Mouse (Mus musculus): Measurements from ENCODE around the gene Cope. TPM values are rescaled to one million over a fixed set of nuclear protein-coding genes. Genes with fewer than 3 reads are reported as not detected.
A peak's percentile ranks its signal among the peaks of the same experiment; 100 is the strongest.

Cope gene
- 100 to 1,000 TPM; 160 to 173 TPM for total RNA-seq (2021)

DNA sequence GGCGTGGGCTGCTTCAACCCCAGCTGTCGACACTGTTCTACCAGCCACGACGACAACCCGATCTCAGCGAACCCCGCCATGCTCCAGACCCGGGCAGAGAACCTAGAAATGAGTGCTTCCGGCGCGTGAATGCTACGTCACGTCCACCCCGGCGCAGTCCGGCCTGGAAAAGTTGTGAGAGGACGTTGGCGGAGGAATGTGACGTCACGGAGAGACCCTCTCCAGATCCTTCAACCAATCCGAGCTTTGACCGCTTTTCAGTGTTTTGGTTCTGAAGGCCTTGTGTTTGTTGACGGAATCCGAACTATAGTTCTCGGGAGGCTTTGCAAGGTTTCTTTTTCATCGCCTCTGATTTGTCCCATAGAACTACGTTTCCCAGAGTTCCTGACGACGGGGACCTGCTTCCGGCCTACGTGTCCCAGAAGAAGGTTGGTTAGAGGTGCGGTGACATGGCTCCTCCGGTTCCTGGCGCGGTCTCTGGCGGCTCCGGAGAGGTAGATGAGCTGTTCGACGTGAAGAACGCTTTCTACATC lies at the start of gene Cope, which contains the start of gene Ddx49:
TSS of gene Cope (plus strand) at position 161 of the 533 bp plus-strand sequence.
TSS of gene Ddx49 (minus strand) at position 132 of the 533 bp plus-strand sequence.
- intact Hi-C loops (cut with DNase I), result no loop called here
- peak; percentile 96 to 97 for DNase-seq

DNA sequence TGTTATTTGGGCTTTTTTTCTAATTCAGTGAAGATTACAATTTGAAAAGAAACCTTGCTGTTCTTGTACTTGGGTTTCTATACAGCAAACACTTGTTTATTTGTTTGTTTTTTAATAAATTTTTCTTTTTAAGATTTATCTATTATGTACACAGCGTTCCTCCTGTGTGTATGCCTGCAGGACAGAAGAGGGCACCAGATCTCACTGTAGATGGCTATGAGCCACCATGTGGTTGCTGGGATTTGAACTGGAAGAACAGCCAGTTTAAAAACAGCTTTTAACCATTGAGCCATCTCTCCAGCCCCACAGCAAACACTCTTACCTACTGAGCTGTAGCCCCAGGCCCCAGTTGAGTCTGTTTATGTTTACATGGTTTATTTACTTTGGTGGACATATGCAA lies 47.7 kb upstream of the Cope start:
- no peak for DNase-seq
- intact Hi-C loops (cut with DNase I), result no loop called here

DNA sequence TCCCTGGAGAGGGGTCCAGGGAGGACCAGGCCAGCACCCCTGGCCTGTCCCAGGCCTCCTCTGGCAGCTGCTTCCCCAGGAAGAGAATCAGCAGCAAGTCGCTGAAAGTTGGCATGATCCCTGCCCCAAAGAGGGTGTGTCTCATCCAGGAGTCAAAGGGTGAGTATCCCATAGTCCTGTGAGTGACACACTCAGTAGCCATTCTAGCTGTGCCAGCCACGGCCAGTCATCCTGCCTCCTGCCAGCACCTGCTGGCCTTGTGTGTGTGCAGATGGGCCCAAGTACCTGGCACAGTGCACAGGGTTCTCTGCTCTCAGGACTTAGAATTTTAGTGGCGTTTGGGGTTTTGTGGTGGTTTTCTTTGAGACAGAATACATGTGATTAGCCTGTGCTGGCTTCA lies 44.9 kb upstream of the Cope start:
- intact Hi-C loops (cut with DNase I), result no loop called here
- DNase-seq, result no peak

DNA sequence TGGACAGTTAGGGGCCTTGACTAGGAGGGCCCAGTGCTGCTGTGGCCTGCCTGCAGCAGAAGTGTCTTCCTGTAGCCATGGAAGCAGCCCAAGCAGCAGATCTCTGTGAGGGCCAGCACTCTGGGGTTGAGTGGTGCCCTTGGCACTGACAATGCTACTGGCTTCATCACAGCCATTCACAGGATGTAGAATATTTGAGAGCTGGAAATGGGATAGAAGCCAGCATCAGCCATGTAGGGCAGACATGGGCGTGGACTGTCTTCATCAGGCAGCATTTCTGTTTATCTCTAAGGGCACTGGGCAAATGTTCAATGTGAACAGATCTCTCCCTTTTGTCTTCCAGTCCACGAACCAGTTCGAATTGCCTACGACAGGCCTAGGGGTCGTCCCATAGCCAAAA lies 43.7 kb upstream of the Cope start:
- intact Hi-C loops (cut with DNase I), result no loop called here
- DNase-seq, result peak; percentile 50 to 61

- DNase-seq, result no peak
- intact Hi-C loops (cut with DNase I), result no loop called here
These were observed 43.3 kb upstream of the Cope start for GRCm38 (mm10) chr8:70259043-70259442.

- no peak for DNase-seq
- intact Hi-C loops (cut with DNase I), result no loop called here
These were observed 34.6 kb upstream of the Cope start for GRCm38 (mm10) chr8:70267674-70268073.

DNA sequence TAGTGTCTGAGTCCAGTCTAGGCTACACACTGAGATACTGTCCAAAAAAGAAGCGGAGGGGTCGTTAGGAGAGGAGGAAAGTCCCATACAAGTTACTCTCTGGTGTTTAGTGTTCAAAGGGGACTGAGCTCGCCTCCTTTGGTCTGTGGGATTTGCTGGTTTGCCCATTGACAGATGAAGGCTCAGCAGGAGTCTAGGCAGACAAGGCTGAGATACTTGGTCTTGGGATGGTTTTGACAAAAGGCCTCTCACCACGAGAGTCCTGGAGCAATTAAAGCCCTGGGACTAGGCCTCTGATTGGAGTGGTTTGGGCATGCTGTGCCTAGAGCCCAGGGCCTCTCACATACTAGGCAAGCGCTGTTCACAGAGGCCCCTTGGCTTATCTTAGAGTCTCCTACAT lies 34.0 kb upstream of the Cope start:
- DNase-seq, result no peak
- intact Hi-C loops (cut with DNase I), result no loop called here

DNA sequence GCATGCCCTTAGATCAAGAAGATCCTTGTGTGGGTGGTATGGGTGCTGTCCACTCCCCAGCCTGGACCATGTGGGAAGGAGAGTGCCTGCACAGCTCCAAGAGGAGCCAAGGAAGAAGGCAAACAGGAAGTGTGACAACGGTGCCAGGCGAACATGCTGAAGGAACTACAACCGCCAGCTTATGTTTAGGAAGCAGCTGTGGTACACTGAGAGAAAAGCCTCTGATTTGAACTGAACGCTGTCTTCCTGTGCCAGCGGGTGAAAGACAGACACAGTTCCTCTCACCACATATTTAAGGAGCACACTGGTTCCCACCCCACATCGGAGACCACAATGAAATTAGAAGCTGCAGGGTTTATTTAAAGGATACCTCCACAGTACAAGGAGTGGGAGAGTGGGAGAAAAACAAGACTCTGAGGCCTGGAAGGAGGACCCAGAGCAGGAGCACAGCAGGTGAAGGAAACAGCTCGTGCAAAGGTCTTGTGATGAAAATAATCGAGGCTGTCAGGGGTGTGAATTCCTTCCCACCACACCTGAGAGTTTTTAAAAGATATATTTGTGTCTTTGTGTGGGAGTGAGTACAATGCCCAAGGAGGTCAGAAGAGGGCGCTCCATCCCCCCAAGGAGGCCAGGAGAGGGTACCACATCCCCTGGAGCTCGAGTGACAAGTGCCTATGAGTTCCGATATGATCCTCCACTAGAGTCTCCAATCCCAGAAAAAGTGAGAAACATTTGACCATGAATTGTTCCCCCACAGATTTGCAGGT lies 33.3 kb upstream of the Cope start:
- DNase-seq, result peak in 1 of 2 experiments; percentile 53
- intact Hi-C loops (cut with DNase I), result no loop called here

GRCm38 (mm10) chr8:70272949-70273348 lies 29.4 kb upstream of the Cope start:
- no peak for DNase-seq
- intact Hi-C loops (cut with DNase I), result no loop called here

DNA sequence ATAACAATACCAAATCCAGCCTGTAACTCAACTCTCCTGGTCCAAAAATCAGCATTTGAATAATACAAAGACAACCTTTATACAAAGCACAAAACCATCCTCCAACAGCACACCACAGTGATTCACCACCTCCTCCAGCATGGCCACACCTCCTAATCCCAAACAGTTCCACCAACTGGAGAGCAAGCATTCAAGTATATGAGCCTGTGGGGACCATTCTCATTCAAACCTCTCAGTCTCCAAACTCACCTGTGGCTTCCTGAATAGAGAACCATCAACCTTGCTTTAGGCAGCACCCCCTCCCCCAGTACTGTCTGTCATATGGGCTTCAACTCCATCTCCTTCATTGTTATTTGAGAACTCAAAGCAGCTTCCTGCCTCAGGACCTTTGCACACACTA lies 28.0 kb upstream of the Cope start:
- intact Hi-C loops (cut with DNase I), result no loop called here
- no peak for DNase-seq

GRCm38 (mm10) chr8:70276476-70276875 lies 25.8 kb upstream of the Cope start:
- DNase-seq, result peak in 1 of 2 experiments; percentile 58
- intact Hi-C loops (cut with DNase I), result no loop called here

GRCm38 (mm10) chr8:70278175-70278574 lies 24.1 kb upstream of the Cope start:
- no peak for DNase-seq
- intact Hi-C loops (cut with DNase I), result no loop called here

DNA sequence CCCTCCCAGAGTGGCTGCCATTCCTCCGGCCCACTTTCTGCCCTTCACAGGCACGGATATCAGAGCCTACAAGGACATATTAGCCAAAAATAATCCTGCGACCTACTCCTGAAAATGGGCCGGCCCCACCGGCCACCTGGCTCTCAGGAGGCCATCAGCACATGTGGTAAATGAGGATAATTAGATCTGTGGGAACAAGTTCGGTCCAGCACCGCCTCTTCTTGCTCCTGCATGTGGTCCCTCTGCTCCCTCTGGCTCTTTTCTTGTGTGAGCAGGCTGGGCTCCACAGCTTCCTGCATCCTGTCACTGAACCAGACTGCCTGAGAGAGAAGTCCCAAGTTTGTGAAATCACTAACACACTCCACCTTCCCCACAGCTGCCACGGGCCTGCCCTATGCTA lies 23.1 kb upstream of the Cope start:
- intact Hi-C loops (cut with DNase I), result no loop called here
- DNase-seq, result no peak

- DNase-seq, result no peak
- intact Hi-C loops (cut with DNase I), result no loop called here
These were observed 21.3 kb upstream of the Cope start for GRCm38 (mm10) chr8:70281001-70281400.

DNA sequence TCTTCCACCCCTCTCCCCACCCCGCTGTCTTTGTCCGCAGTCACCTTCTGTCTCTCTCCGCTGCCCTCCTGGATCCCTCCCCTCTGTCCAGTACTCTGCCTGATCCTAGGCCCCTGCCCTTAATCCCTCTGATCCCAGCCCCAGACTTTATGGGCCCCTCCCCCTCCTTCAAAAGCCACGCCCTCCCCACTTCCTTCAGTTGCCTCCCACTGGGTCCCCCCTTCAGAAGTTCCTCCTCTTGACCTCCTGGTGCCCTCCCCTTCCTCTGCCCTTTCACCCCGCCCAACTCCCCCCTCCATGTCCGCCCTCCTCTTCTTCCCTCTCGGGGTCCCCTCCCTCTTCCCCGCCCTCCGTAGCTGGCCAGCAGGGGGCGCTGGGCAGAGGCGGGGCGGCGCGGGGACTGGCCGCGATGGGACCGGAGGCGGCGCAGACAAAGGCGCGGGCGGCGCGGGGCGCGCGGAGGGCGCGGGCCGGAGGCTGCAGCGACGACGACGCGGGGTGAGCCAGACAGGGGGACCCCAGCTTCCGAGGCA lies 19.6 kb upstream of the Cope start, which contains the start of gene Homer3:
TSS of gene Homer3 (plus strand) at position 225 of the 533 bp plus-strand sequence.
- peak; percentile 93 for DNase-seq
- intact Hi-C loops (cut with DNase I), result no loop called here

DNA sequence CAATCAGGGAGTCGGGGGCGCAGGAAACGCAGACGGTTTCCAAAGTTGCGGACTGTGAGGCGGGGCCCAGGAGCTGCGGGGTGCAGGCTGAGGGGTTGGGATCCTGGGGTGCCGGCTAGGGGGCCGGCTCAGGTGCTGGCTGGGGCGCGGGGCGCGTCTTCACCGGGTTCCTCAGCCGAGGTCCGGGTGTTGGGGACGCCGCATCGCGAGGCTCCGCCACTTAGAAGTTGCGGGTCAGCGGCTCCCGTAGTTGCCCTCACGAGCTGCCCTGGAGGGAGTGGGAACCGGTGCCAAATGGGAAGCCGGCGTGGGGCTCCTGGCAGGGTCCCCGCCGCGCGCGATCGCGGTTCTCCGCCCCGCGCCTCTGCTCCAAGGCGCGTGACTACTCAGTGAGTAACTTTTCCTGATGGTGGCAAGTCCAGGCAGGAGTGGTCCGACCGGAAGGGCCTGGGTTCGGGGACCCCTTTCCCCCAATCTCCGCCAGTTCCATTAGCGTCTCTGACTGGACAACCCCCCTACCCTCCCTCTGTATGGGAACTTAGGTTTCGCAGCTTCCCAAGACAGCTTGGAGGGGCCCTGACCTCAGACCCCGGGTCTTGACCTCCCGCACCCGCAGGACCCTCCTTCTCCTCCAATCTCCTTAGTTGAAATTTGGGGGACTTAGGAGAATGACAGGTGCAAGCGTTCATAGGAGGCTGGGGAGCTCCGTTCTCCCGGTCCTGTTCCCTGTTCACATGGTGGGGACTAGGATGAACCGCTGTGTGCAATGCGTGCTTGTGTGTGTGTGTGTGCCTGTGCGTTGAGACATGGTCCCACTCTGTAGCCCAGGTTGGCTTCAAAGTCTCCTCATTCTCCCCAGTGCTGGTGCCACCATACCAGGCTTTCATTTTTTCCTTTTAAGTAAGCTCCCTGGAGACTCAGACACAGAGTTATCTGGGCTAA lies 18.9 kb upstream of the Cope start:
- intact Hi-C loops (cut with DNase I), result no loop called here
- DNase-seq, result peak in 1 of 2 experiments; percentile 59

DNA sequence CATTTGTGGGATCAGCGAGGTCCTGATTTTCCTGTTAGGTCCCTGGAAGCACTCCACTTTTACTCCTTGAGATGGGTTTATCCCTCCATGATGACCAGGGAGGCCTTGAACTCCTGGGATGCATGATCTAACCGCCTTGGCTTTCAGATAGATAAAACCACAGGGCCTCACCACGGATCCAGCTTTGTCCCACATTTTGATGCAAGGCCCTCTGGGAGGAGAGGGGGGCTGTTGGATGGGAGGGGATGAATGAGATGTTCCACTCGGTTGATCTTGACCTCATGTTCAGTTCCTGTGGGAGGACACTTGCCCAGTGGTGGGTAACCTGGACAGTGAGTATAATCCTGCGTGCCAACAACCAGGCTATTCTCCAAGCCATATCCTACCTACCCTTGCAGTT lies 17.9 kb upstream of the Cope start:
- intact Hi-C loops (cut with DNase I), result no loop called here
- DNase-seq, result no peak

GRCm38 (mm10) chr8:70285304-70285703 lies 17.0 kb upstream of the Cope start:
- intact Hi-C loops (cut with DNase I), result no loop called here
- DNase-seq, result no peak

GRCm38 (mm10) chr8:70286737-70287136 lies 15.6 kb upstream of the Cope start:
- no peak for DNase-seq
- intact Hi-C loops (cut with DNase I), result no loop called here

DNA sequence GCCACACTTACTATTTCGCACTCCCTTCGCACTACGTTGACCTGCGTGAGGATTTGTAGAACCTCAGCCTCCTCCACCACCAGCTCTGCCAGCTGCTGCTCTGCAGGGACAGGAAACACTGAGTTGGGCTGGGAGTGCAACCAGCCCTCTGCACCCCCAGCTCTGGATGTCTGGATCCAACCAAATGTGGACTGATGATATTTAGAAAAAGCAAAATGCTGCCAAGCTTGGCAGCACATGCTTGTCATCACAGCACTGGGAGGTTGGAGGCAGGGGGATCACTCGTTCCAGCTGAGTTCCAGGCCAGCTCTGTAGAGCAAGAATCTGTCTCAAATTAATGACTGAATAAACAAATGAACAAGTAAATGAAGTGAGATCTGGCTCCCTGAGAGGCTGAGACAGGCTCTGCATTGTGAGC lies 8.3 kb upstream of the Cope start:
- DNase-seq, result no peak
- intact Hi-C loops (cut with DNase I), result no loop called here

GRCm38 (mm10) chr8:70300881-70301280 lies 1.4 kb upstream of the Cope start:
- no peak for DNase-seq
- intact Hi-C loops (cut with DNase I), result no loop called here

Data from heart, postnatal 10 days (tissue).